Mouse (Mus musculus): ENCODE data around the gene Fcer2a.

Gene Fcer2a

GRCm38 (mm10) chr8:3676131-3676992 lies 17.6 kb downstream of the Fcer2a start, which contains the start of gene Trappc5:
Trappc5 (plus strand) TSS chr8:3676299.
- peak; percentile 92 for DNase-seq (ENCODE audit: low spot score)

- DNase-seq (ENCODE audit: low spot score): no peak
These were observed 19.3 kb downstream of the Fcer2a start for GRCm38 (mm10) chr8:3674671-3675070.

- DNase-seq (ENCODE audit: low spot score): peak; percentile 88
These were observed 21.9 kb downstream of the Fcer2a start, which contains the start of gene Fcor for GRCm38 (mm10) chr8:3671980-3672491. Fcor (minus strand) TSS chr8:3672362.

GRCm38 (mm10) chr8:3670388-3670787 lies 23.6 kb downstream of the Fcer2a start:
- DNase-seq (ENCODE audit: low spot score): no peak

GRCm38 (mm10) chr8:3665507-3665906 lies 28.5 kb downstream of the Fcer2a start, which contains the start of gene Mcemp1:
Mcemp1 (plus strand) TSS chr8:3665754.
- DNase-seq (ENCODE audit: low spot score): no peak

- DNase-seq (ENCODE audit: low spot score): no peak
These were observed 29.6 kb downstream of the Fcer2a start for GRCm38 (mm10) chr8:3664405-3664804.

- no peak for DNase-seq (ENCODE audit: low spot score)
These were observed 33.1 kb downstream of the Fcer2a start for GRCm38 (mm10) chr8:3660889-3661288.

GRCm38 (mm10) chr8:3656725-3657381 lies 37.1 kb downstream of the Fcer2a start:
- DNase-seq (ENCODE audit: low spot score): peak; percentile 26

GRCm38 (mm10) chr8:3655526-3655925 lies 38.4 kb downstream of the Fcer2a start, which contains the start of gene Retn:
Retn (plus strand) TSS chr8:3655770.
- no peak for DNase-seq (ENCODE audit: low spot score)

GRCm38 (mm10) chr8:3654726-3655508 lies 39.1 kb downstream of the Fcer2a start:
- DNase-seq (ENCODE audit: low spot score): no peak

- DNase-seq (ENCODE audit: low spot score): no peak
These were observed 41.1 kb downstream of the Fcer2a start for GRCm38 (mm10) chr8:3652845-3653244.

GRCm38 (mm10) chr8:3648990-3649389 lies 45.0 kb downstream of the Fcer2a start:
- no peak for DNase-seq (ENCODE audit: low spot score)

GRCm38 (mm10) chr8:3648268-3648667 lies 45.7 kb downstream of the Fcer2a start:
- DNase-seq (ENCODE audit: low spot score): no peak

- no peak for DNase-seq (ENCODE audit: low spot score)
These were observed 46.4 kb downstream of the Fcer2a start for GRCm38 (mm10) chr8:3647561-3647960.

GRCm38 (mm10) chr8:3646824-3647531 lies 47.0 kb downstream of the Fcer2a start:
- no peak for DNase-seq (ENCODE audit: low spot score)

GRCm38 (mm10) chr8:3645804-3646203 lies 48.2 kb downstream of the Fcer2a start:
- DNase-seq (ENCODE audit: low spot score): peak; percentile 65
